Mouse (Mus musculus) liver, embryonic 14.5 days (tissue): ENCODE measurements around the gene Sf3a2.

Source experiments
- CTCF ChIP-seq: IDR thresholded peaks from 2 replicates; pipeline ENCODE4 v1.5.1; 2016; ENCODE audit warnings: antibody characterized with exemption, low read depth, control low read depth
- EP300 ChIP-seq: IDR thresholded peaks from 2 replicates; pipeline ENCODE4 v1.6.1; 2016; ENCODE audit warnings: antibody characterized with exemption, low read depth

DNA sequence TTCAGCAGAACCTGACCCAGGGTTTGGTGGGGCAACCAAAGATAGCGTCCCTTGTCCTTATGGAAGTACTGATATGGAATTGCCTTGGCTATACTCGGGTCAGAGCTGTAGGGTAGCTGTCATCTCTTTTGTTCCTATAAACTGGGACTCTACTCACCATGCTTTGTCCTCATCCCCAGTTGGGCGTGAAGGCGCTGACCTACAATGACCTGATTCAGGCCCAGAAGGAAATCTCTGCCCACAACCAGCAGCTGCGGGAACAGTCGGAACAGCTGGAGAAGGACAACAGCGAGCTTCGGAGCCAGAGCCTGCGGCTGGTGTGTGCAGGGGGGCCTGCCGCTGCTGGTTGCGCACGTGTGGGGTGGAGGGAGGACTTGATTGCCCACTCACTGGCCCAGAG, 13.1 kb upstream of the Sf3a2 start:
- no peak for TF ChIP-seq CTCF
- no peak for TF ChIP-seq EP300
